Mouse (Mus musculus) testis, adult 2 months (tissue): ENCODE measurements around the gene Slc12a8.

ENCODE experiments used
- CTCF ChIP-seq: fragments of 200-500 bp; IDR thresholded peaks from 2 replicates; pipeline ENCODE4 v1.5.1; 2012; ENCODE audit warnings: low read depth, mild to moderate bottlenecking, inconsistent platforms, low read length, moderate library complexity; ENCODE audit not compliant: control insufficient read depth, insufficient read depth, insufficient replicate concordance
- POLR2A ChIP-seq: fragments of 200-500 bp; IDR thresholded peaks from 2 replicates; pipeline ENCODE4 v1.6.1; 2012; ENCODE audit warnings: low read depth, mild to moderate bottlenecking, inconsistent platforms, low read length, moderate library complexity; ENCODE audit not compliant: control insufficient read depth

GRCm38 (mm10) chr16:33684162-33684702 lies 167.1 kb downstream of the Slc12a8 start, which contains the start of gene Heg1:
- no peak for TF ChIP-seq CTCF
- TF ChIP-seq POLR2A, result no peak
